Comparison of ENCODE assay signal across 10 mouse cellular contexts in genomic region chr11:45533402-45534056, GRCm38 (mm10).
DNase-seq lines count a peak whose midpoint lies in the region; ATAC-seq and TF ChIP-seq lines count a peak whose summit lies in the region.
"Had no signal": no experiment of that assay in that cellular context is flagged by ENCODE, and none has a peak within 500 bp of the region (broad histone marks: within the 10 kb centered on the region; RNA-seq: fewer than 3 reads in every experiment).

No protein-coding gene starts in this region.

- H3K4me1 ChIP-seq in cerebellum, adult 2 months (ENCODE audit: control insufficient read depth, insufficient read depth, low read length) = peaks cover 14% of the 10 kb centered on the region
- H3K4me1 ChIP-seq in midbrain, embryonic 10.5 days = peaks cover 12% of the 10 kb centered on the region
- H3K4me1 ChIP-seq in midbrain, embryonic 13.5 days (replicated peaks) = peaks cover 9% of the 10 kb centered on the region; the same call in 1 of the 2 replicates
- no peaks in the 10 kb centered on the region for H3K4me1 ChIP-seq in small intestine, adult 2 months (ENCODE audit: control insufficient read depth, insufficient read depth, insufficient read length, low read length)
- H3K4me1 ChIP-seq: megakaryocyte, embryonic 14.5 days had no signal

- no peaks in the 10 kb centered on the region for H3K27me3 ChIP-seq in cerebellum, adult 2 months (ENCODE audit: control insufficient read depth, insufficient read depth, low read length)
- no peaks in the 10 kb centered on the region for H3K27me3 ChIP-seq in midbrain, embryonic 10.5 days (ENCODE audit: low read depth, poor library complexity, severe bottlenecking)
- no peaks in the 10 kb centered on the region for H3K27me3 ChIP-seq in midbrain, embryonic 13.5 days
- no peaks in the 10 kb centered on the region for H3K27me3 ChIP-seq in small intestine, adult 2 months (ENCODE audit: control insufficient read depth, insufficient read depth, low read length)
- H3K27me3 ChIP-seq: megakaryocyte, embryonic 14.5 days had no signal

- no peaks in the 10 kb centered on the region for H3K9me3 ChIP-seq in midbrain, embryonic 10.5 days (replicated peaks)
- H3K9me3 ChIP-seq in midbrain, embryonic 13.5 days = no peaks in the 10 kb centered on the region
- H3K9me3 ChIP-seq: forebrain, embryonic 10.5 days; megakaryocyte, embryonic 14.5 days had no signal

- WGBS in cerebellum, adult 2 months = 55% methylated on average over 7 of the region's 7 CpGs
- WGBS in midbrain, embryonic 10.5 days = 67% methylated on average over 7 of the region's 7 CpGs
- 64% methylated on average over 7 of the region's 7 CpGs for WGBS in midbrain, embryonic 13.5 days
- 39% methylated on average over 7 of the region's 7 CpGs for WGBS in small intestine, adult 2 months

- DNase-seq in cerebellum, adult 2 months = no peak
- DNase-seq in cerebellum, adult 8-10 months = no peak
- peak; percentile 14 for DNase-seq in midbrain, embryonic 10.5 days (ENCODE audit: low spot score)
- no peak for DNase-seq in brain, embryonic 14.5 days (ENCODE audit: low read depth)
- DNase-seq in heart, postnatal 4 days = no peak

- H3K36me3 ChIP-seq in midbrain, embryonic 10.5 days = no peaks in the 10 kb centered on the region
- H3K36me3 ChIP-seq in midbrain, embryonic 13.5 days = no peaks in the 10 kb centered on the region
- no peaks in the 10 kb centered on the region for H3K36me3 ChIP-seq in small intestine, adult 2 months (ENCODE audit: control insufficient read depth, insufficient read depth, low read length)
- H3K36me3 ChIP-seq: forebrain, embryonic 10.5 days had no signal

- no peak overlapping the region for H3K4me3 ChIP-seq in cerebellum, adult 2 months (replicated peaks; ENCODE audit: insufficient read depth, low read depth, low read length)
- no peak overlapping the region for H3K4me3 ChIP-seq in midbrain, embryonic 10.5 days
- H3K4me3 ChIP-seq in midbrain, embryonic 13.5 days (replicated peaks) = no peak overlapping the region
- no peak overlapping the region for H3K4me3 ChIP-seq in small intestine, adult 2 months (ENCODE audit: low read depth, low read length)
- H3K4me3 ChIP-seq: forebrain, embryonic 10.5 days; megakaryocyte, embryonic 14.5 days had no signal

- no peak overlapping the region for H3K9ac ChIP-seq in midbrain, embryonic 13.5 days (replicated peaks)

- H3K4me2 ChIP-seq in midbrain, embryonic 13.5 days (replicated peaks) = no peak overlapping the region

- no peak overlapping the region for H3K27ac ChIP-seq in cerebellum, adult 2 months (ENCODE audit: insufficient read depth, low read length)
- H3K27ac ChIP-seq in midbrain, embryonic 10.5 days (replicated peaks) = no peak overlapping the region
- no peak overlapping the region for H3K27ac ChIP-seq in midbrain, embryonic 13.5 days
- H3K27ac ChIP-seq in small intestine, adult 2 months (ENCODE audit: insufficient read depth, low read depth, low read length) = no peak overlapping the region
- H3K27ac ChIP-seq: forebrain, embryonic 10.5 days had no signal

- no peak for ATAC-seq in midbrain, embryonic 13.5 days
- no peak for ATAC-seq in frontal cortex, adult (ENCODE audit: low TSS enrichment)

- TF ChIP-seq CTCF in cerebellum, adult 2 months (IDR thresholded peaks at IDR 0.05; ENCODE audit: borderline replicate concordance, insufficient read depth, low read depth, low read length) = peak; percentile 41
- peak; percentile 29; the same call in 1 of the 2 replicates for TF ChIP-seq CTCF in brain, embryonic 14.5 days (IDR thresholded peaks at IDR 0.05; ENCODE audit: borderline replicate concordance, extremely low read depth, insufficient read depth, insufficient read length)
- TF ChIP-seq CTCF in small intestine, adult 2 months (IDR thresholded peaks at IDR 0.05; ENCODE audit: extremely low read depth, insufficient read length, insufficient replicate concordance, low read depth, low read length) = peak; percentile 27; the same call in 1 of the 2 replicates

- TF ChIP-seq POLR2A in cerebellum, adult 2 months (IDR thresholded peaks at IDR 0.05; ENCODE audit: borderline replicate concordance, insufficient read depth, low read length) = no peak
- TF ChIP-seq POLR2A in brain, embryonic 14.5 days (IDR thresholded peaks at IDR 0.05; ENCODE audit: borderline replicate concordance, extremely low read depth, insufficient read depth, insufficient read length, poor library complexity, severe bottlenecking) = no peak
- TF ChIP-seq POLR2A in small intestine, adult 2 months (IDR thresholded peaks at IDR 0.05; ENCODE audit: low read depth, low read length) = no peak
